Mouse (Mus musculus) heart, postnatal 10 days (tissue): ENCODE measurements around the gene Arl14ep. TPM values are rescaled to one million over a fixed set of nuclear protein-coding genes. Genes with fewer than 3 reads are reported as not detected.
A peak's percentile ranks its signal among the peaks of the same experiment; 100 is the strongest.

Experiments
- DNase-seq, 2 experiments: peaks; one replicate each; pipeline ENCODE4 v3.0.0; 2021
- intact Hi-C: fragments of 180-260 bp; cut with DNase I; formaldehyde crosslinking; loops from one replicate; pipeline ENCODE4 v1.15.1; 2025
- total RNA-seq, 2 experiments: library from RNA; stranded (reverse); gene quantifications; 2 replicates each; pipeline ENCODE4 v1.2.3; 2021

The Arl14ep gene
- total RNA-seq, 2 experiments from 2014 or later, result 15.1 to 18.5 TPM

GRCm38 (mm10) chr2:106956146-106956545, 18.1 kb downstream of the Arl14ep start:
- intact Hi-C loops, result loop anchor here (5.0 kb wide), 1 partner anchor 259 kb away; no protein-coding TSS in a partner anchor

GRCm38 (mm10) chr2:106955621-106956020, 18.6 kb downstream of the Arl14ep start:
- DNase-seq, result peak; percentile 33 to 67
- intact Hi-C loops, result loop anchor here (1.0 to 5.0 kb wide), 2 partner anchors 258 to 524 kb away; no protein-coding TSS in a partner anchor

More at GRCm38 (mm10) chr2:106956146-106956545, 18.1 kb downstream of the Arl14ep start:
- DNase-seq, result no peak

DNA sequence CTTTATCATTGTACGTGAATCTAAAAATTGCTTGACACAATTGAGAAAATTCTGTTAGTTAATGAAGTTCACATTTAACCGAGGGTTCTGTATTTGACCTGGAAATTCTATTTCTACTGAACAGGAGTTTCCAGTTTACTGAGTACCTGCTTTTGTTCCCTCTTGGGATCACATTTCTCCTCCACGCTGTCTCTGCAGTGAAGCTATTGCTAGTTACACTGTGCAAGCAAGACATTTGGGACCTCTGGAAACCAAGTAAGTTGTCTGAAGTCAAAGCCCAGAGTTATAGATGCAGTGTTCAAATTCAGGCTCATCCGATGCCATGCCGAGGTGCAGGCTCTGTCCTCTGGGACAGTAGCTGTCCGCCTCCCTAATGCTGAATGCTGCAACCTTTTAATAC, 19.2 kb downstream of the Arl14ep start:
- intact Hi-C loops, result loop anchor here (1.0 to 5.0 kb wide), 2 partner anchors 258 to 524 kb away; no protein-coding TSS in a partner anchor
- no peak for DNase-seq

- intact Hi-C loops, result no loop called here
Measured at GRCm38 (mm10) chr2:106942451-106942850, 31.8 kb downstream of the Arl14ep start.

GRCm38 (mm10) chr2:106935681-106936080, 38.5 kb downstream of the Arl14ep start:
- intact Hi-C loops, result no loop called here
- DNase-seq, result no peak

More at GRCm38 (mm10) chr2:106942451-106942850, 31.8 kb downstream of the Arl14ep start:
- DNase-seq, result peak; percentile 11 to 31

DNA sequence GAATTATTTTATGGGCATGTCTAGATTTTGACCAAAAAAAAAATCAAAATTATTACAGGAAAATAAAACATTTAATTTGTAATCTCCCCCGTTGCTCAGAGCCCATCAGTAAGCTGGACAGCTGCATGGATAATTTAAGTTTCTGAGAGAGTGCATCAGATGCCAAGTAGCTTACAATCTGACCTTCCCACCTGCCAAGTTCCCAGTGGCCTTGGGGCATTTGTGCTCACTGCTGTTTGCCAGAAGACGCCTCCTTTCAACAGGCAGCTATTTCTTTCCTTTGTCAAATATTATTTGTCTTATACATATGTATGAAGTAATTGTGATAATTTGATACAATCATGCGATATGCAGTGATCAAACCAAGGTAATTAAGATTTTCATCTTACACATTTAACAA, 44.3 kb downstream of the Arl14ep start:
- intact Hi-C loops, result loop anchor here (10.0 kb wide), 1 partner anchor 795 kb away; no protein-coding TSS in a partner anchor
- DNase-seq, result no peak

Other genes with a start within 250 kb of the Arl14ep start
- gene Fshb, start 85.2 kb upstream of the Arl14ep start, total RNA-seq, result not detected